Mouse (Mus musculus) MEL (cell line): ENCODE data around the gene Tnrc6c. TPM values are rescaled to one million over a fixed set of nuclear protein-coding genes. Genes with fewer than 3 reads are reported as not detected.

Experiments used
- DNase-seq: peaks from one replicate; pipeline ENCODE4 v3.0.0; 2011; ENCODE audit warnings: low read depth, low spot score
- H3K27ac ChIP-seq: 2 replicates; pipeline ENCODE4 v1.5.1; 2012; ENCODE audit warnings: low read depth, mild to moderate bottlenecking, control low read depth, low read length, moderate library complexity; ENCODE audit not compliant: control insufficient read depth
- H3K27me3 ChIP-seq, 2 experiments: fragments of 150-350 bp in 1 of 2; sonication (generic) in 1 of 2; 2 replicates each; pipeline ENCODE4 v1.6.1; 2012; ENCODE audit warnings: low read length in 2 of 2, mild to moderate bottlenecking in 2 of 2, improper control_type of control experiment in 1 of 2, moderate library complexity in 1 of 2; ENCODE audit not compliant: insufficient read depth in 2 of 2, control insufficient read depth in 1 of 2
- H3K36me3 ChIP-seq, 2 experiments: 2 replicates each; pipeline ENCODE4 v1.6.1; 2012 to 2014; ENCODE audit warnings: low read length in 2 of 2, improper control_type of control experiment in 1 of 2, inconsistent platforms in 1 of 2, mild to moderate bottlenecking in 1 of 2; ENCODE audit not compliant: insufficient read depth in 2 of 2, control insufficient read depth in 1 of 2
- H3K4me1 ChIP-seq, 2 experiments: fragments of 150-350 bp in 1 of 2; sonication (generic) in 1 of 2; 2 replicates each; pipeline ENCODE4 v1.6.1; 2012; ENCODE audit warnings: low read length in 2 of 2, improper control_type of control experiment in 1 of 2, mild to moderate bottlenecking in 1 of 2; ENCODE audit not compliant: insufficient read depth in 2 of 2, control insufficient read depth in 1 of 2
- H3K4me3 ChIP-seq, 2 experiments: fragments of 150-350 bp in 1 of 2; sonication (generic) in 1 of 2; 2 replicates each; pipeline ENCODE4 v1.5.1; 2012; ENCODE audit warnings: low read depth in 2 of 2, low read length in 2 of 2, mild to moderate bottlenecking in 2 of 2, moderate library complexity in 2 of 2, control low read depth in 1 of 2, improper control_type of control experiment in 1 of 2; ENCODE audit not compliant: control insufficient read depth in 1 of 2, insufficient read depth in 1 of 2
- H3K79me2 ChIP-seq: 2 replicates; pipeline ENCODE4 v1.6.1; 2012; ENCODE audit warnings: mild to moderate bottlenecking, low read length, moderate library complexity; ENCODE audit not compliant: control insufficient read depth, poor library complexity, insufficient read depth
- H3K9ac ChIP-seq: 2 replicates; pipeline ENCODE4 v1.6.1; 2012; ENCODE audit warnings: low read depth, mild to moderate bottlenecking, control low read depth, low read length, moderate library complexity; ENCODE audit not compliant: control insufficient read depth, poor library complexity, severe bottlenecking
- H3K9me3 ChIP-seq: fragments of 150-350 bp; sonication (generic); replicated peaks from 2 replicates; pipeline ENCODE4 v1.6.1; 2012; ENCODE audit warnings: mild to moderate bottlenecking, low read length, improper control_type of control experiment, moderate library complexity; ENCODE audit not compliant: insufficient read depth
- CHD1 ChIP-seq: IDR thresholded peaks from 2 replicates; pipeline ENCODE4 v1.6.1; 2012; ENCODE audit warnings: low read depth, mild to moderate bottlenecking, inconsistent platforms, low read length, improper control_type of control experiment
- CHD2 ChIP-seq: IDR thresholded peaks from 2 replicates; pipeline ENCODE4 v1.6.1; 2011; ENCODE audit warnings: low read length, improper control_type of control experiment
- E2F4 ChIP-seq: IDR thresholded peaks from 2 replicates; pipeline ENCODE4 v1.6.1; 2011; ENCODE audit warnings: low read depth, low read length, improper control_type of control experiment, borderline replicate concordance
- ELF1 ChIP-seq: IDR thresholded peaks from 2 replicates; pipeline ENCODE4 v1.6.1; 2014; ENCODE audit warnings: low read depth, mild to moderate bottlenecking, inconsistent platforms, low read length, improper control_type of control experiment, moderate library complexity
- EP300 ChIP-seq, 2 experiments: IDR thresholded peaks; 2 replicates each; pipeline ENCODE4 v1.6.1; 2011; ENCODE audit warnings: improper control_type of control experiment in 2 of 2, low read length in 2 of 2, low read depth in 1 of 2, mild to moderate bottlenecking in 1 of 2
- HCFC1 ChIP-seq: IDR thresholded peaks from 2 replicates; pipeline ENCODE4 v1.6.1; 2012; ENCODE audit warnings: low read depth, mild to moderate bottlenecking, inconsistent platforms, low read length, improper control_type of control experiment, moderate library complexity
- JUND ChIP-seq: IDR thresholded peaks from 2 replicates; pipeline ENCODE4 v1.6.1; 2011; ENCODE audit warnings: low read depth, mild to moderate bottlenecking, improper control_type of control experiment, low read length
- MAFK ChIP-seq: IDR thresholded peaks from 2 replicates; pipeline ENCODE4 v1.6.1; 2011; ENCODE audit warnings: low read depth, mild to moderate bottlenecking, low read length, improper control_type of control experiment, borderline replicate concordance
- MAX ChIP-seq: IDR thresholded peaks from 2 replicates; pipeline ENCODE4 v1.6.1; 2011; ENCODE audit warnings: low read length, improper control_type of control experiment
- MAZ ChIP-seq: IDR thresholded peaks from 2 replicates; pipeline ENCODE4 v1.6.1; 2012; ENCODE audit warnings: low read depth, mild to moderate bottlenecking, inconsistent platforms, low read length, improper control_type of control experiment
- MYB ChIP-seq: IDR thresholded peaks from 2 replicates; pipeline ENCODE4 v1.6.1; 2011; ENCODE audit warnings: mild to moderate bottlenecking, low read depth, low read length, improper control_type of control experiment
- NELFE ChIP-seq: IDR thresholded peaks from 2 replicates; pipeline ENCODE4 v1.6.1; 2011; ENCODE audit warnings: low read depth, low read length, improper control_type of control experiment
- NRF1 ChIP-seq: IDR thresholded peaks from 2 replicates; pipeline ENCODE4 v1.6.1; 2014; ENCODE audit warnings: low read depth, mild to moderate bottlenecking, inconsistent platforms, low read length, improper control_type of control experiment, moderate library complexity; ENCODE audit not compliant: poor library complexity, insufficient read depth, severe bottlenecking
- POLR2A ChIP-seq, 2 experiments: IDR thresholded peaks; 2 replicates each; pipeline ENCODE4 v1.6.1; 2011 to 2012; ENCODE audit warnings: low read length in 2 of 2, mild to moderate bottlenecking in 2 of 2, control low read depth in 1 of 2, improper control_type of control experiment in 1 of 2, low read depth in 1 of 2, moderate library complexity in 1 of 2; ENCODE audit not compliant: control insufficient read depth in 1 of 2, insufficient read depth in 1 of 2, poor library complexity in 1 of 2
- SIN3A ChIP-seq: IDR thresholded peaks from 2 replicates; pipeline ENCODE4 v1.6.1; 2012; ENCODE audit warnings: low read length, improper control_type of control experiment, inconsistent platforms
- SMC3 ChIP-seq: IDR thresholded peaks from 2 replicates; pipeline ENCODE4 v1.6.1; 2011; ENCODE audit warnings: low read depth, low read length, improper control_type of control experiment
- TBP ChIP-seq: IDR thresholded peaks from 2 replicates; pipeline ENCODE4 v1.8.0; 2011; ENCODE audit warnings: low read depth, low read length, improper control_type of control experiment
- TCF12 ChIP-seq: IDR thresholded peaks from 2 replicates; pipeline ENCODE4 v1.6.1; 2014; ENCODE audit warnings: low read depth, mild to moderate bottlenecking, inconsistent platforms, low read length, improper control_type of control experiment, moderate library complexity
- UBTF ChIP-seq: IDR thresholded peaks from 2 replicates; pipeline ENCODE4 v1.6.1; 2012; ENCODE audit warnings: low read depth, mild to moderate bottlenecking, inconsistent platforms, low read length, improper control_type of control experiment, moderate library complexity, borderline replicate concordance; ENCODE audit not compliant: insufficient read depth
- USF2 ChIP-seq, 2 experiments: IDR thresholded peaks; 2 replicates each; pipeline ENCODE4 v1.6.1; 2011 to 2012; ENCODE audit warnings: improper control_type of control experiment in 2 of 2, low read length in 2 of 2, borderline replicate concordance in 1 of 2, inconsistent platforms in 1 of 2, low read depth in 1 of 2, mild to moderate bottlenecking in 1 of 2; ENCODE audit not compliant: insufficient read depth in 1 of 2
- ZC3H11A ChIP-seq: IDR thresholded peaks from 2 replicates; pipeline ENCODE4 v1.6.1; 2012; ENCODE audit warnings: low read depth, mild to moderate bottlenecking, inconsistent platforms, low read length, improper control_type of control experiment
- ZMIZ1 ChIP-seq: IDR thresholded peaks from 2 replicates; pipeline ENCODE4 v1.6.1; 2012; ENCODE audit warnings: low read depth, mild to moderate bottlenecking, inconsistent platforms, low read length, improper control_type of control experiment, moderate library complexity
- polyA plus RNA-seq, 2 experiments: library from polyadenylated mRNA; stranded (reverse) in 1 of 2; unstranded in 1 of 2; fragments of >175 nt in 1 of 2; fragments of >200 nt in 1 of 2; gene quantifications; 2 replicates each; pipeline versions ENCODE4 v1.2.1 to v1.2.4; 2012; ENCODE audit warnings: low replicate concordance in 2 of 2, low read depth in 1 of 2; ENCODE audit not compliant: insufficient read length in 2 of 2, insufficient read depth in 1 of 2, missing spikeins in 1 of 2
- total RNA-seq: library from RNA; depleted of rRNA; stranded (reverse); fragments of 300-350 nt; gene quantifications from 2 replicates; pipeline ENCODE4 v1.2.3, GENCODE M21; 2012

Gene Tnrc6c
- total and polyA plus RNA-seq, 3 experiments: 16.0 to 19.1 TPM; not detected in 1

GRCm38 (mm10) chr11:117618774-117619173 lies 35.3 kb upstream of the Tnrc6c start:
- H3K27ac ChIP-seq: no peak overlapping the region
- H3K9ac ChIP-seq: no peak overlapping the region
- TF ChIP-seq HCFC1 (no peak), NRF1 (no peak), JUND (no peak), TBP (no peak)
- H3K9me3 ChIP-seq: no peaks in the 10 kb centered on the region
- no peak for DNase-seq
- H3K4me1 ChIP-seq: no peaks in the 10 kb centered on the region
- no peaks in the 10 kb centered on the region for H3K79me2 ChIP-seq
- no peaks in the 10 kb centered on the region for H3K36me3 ChIP-seq
- H3K27me3 ChIP-seq: peaks cover 31 to 33% of the 10 kb centered on the region in 2 experiments
- H3K4me3 ChIP-seq: no peak overlapping the region

- H3K4me1 ChIP-seq: no peaks in the 10 kb centered on the region
- H3K9me3 ChIP-seq: no peaks in the 10 kb centered on the region
- H3K79me2 ChIP-seq: no peaks in the 10 kb centered on the region
- no peak overlapping the region for H3K4me3 ChIP-seq
- H3K27me3 ChIP-seq: peaks cover 34 to 35% of the 10 kb centered on the region in 2 experiments
- H3K27ac ChIP-seq: no peak overlapping the region
- DNase-seq: no peak
- no peaks in the 10 kb centered on the region for H3K36me3 ChIP-seq
- no peak overlapping the region for H3K9ac ChIP-seq
- TF ChIP-seq MYB (no peak), CHD1 (no peak), NRF1 (no peak), TCF12 (no peak), UBTF (no peak), CHD2 (no peak), EP300 (IDR thresholded peaks at IDR 0.05; ENCODE audit: low read depth in 1 of 2, low read length in 2 of 2) (no peak), E2F4 (no peak), MAX (no peak), USF2 (IDR thresholded peaks at IDR 0.05; ENCODE audit: borderline replicate concordance in 1 of 2, insufficient read depth in 1 of 2, low read depth in 1 of 2, low read length in 2 of 2) (no peak), SIN3A (no peak), SMC3 (no peak), ELF1 (no peak), MAFK (no peak), MAZ (no peak), NELFE (no peak), ZC3H11A (no peak), POLR2A (IDR thresholded peaks at IDR 0.05; ENCODE audit: control insufficient read depth in 1 of 2, insufficient read depth in 1 of 2, low read depth in 1 of 2, low read length in 2 of 2, poor library complexity in 1 of 2) (no peak), ZMIZ1 (no peak)
Observed at GRCm38 (mm10) chr11:117619581-117619980, 34.5 kb upstream of the Tnrc6c start.
